Mouse (Mus musculus) heart, adult 2 months (tissue): Measurements from ENCODE around the gene Gnpat.

Experiments used
- CTCF ChIP-seq: fragments of 200-600 bp; IDR thresholded peaks from 2 replicates; pipeline ENCODE4 v1.8.1; 2022; ENCODE audit warnings: antibody characterized with exemption, mild to moderate bottlenecking, moderate library complexity
- POLR2A ChIP-seq: fragments of 200-500 bp; IDR thresholded peaks from 2 replicates; pipeline ENCODE4 v1.6.1; 2011; ENCODE audit warnings: mild to moderate bottlenecking, low read depth, low read length, control low read depth; ENCODE audit not compliant: insufficient read depth

GRCm38 (mm10) chr8:124935116-124935515, 72.3 kb downstream of the Gnpat start:
- TF ChIP-seq POLR2A (no peak), CTCF (no peak)
